Mouse (Mus musculus): ENCODE results near the gene Fcgr4.
"Not testable (repeated sequence)": the region's sequence is repeated elsewhere in the genome, so short reads cannot be mapped to it uniquely, and the experiment has no call there.

The Fcgr4 gene

DNA sequence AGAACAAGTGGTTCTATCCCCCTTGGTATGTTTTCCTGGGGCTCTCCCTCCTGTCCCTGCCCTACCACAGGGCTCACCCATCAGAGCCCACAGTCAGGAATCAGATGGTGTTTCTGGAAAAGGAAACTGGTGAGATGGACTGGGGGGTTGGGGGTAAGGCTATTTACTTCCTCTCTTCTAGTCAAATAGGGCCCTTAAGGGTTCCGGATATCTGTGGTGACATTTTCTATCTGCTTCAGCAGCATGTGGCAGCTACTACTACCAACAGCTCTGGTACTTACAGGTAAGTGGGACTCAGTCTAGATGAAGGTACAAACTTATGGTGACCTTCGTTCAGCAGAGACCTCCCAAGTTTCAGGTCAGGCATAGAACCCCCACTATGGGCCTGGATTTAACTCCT is at the start of gene Fcgr4:
Fcgr4 (plus strand) TSS at position 184 of the 400 bp plus-strand sequence.
- in situ Hi-C loops (cut with MboI, MseI) = no loop called here

GRCm38 (mm10) chr1:170972494-170972893 is 46.2 kb upstream of the Fcgr4 start:
- in situ Hi-C loops (cut with MboI, MseI) = no loop called here

DNA sequence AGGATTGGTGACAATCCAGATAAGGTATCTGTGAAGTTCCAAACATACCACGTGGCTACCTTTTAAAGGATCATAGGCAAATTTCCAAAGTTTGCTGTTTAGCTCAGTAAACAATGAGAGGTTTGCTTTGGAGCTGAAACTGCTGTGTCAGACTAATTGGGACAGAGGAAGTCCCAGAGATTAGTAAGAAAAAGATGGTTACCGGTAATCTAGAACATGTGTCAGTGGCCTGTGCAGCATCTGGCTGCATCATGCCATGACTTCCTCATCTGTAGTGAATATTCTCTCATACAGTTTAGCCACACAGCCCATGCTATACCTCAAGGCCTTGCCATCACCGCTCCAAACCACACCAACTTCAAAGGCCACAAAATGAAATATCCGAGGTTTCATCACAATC is 45.8 kb upstream of the Fcgr4 start:
- in situ Hi-C loops (cut with MboI, MseI) = no loop called here

- in situ Hi-C loops (cut with MboI, MseI) = no loop called here
Observed at GRCm38 (mm10) chr1:170974171-170974570, 44.5 kb upstream of the Fcgr4 start.

- in situ Hi-C loops (cut with MboI, MseI) = no loop called here
Observed at GRCm38 (mm10) chr1:170974736-170975135, 44.0 kb upstream of the Fcgr4 start.

GRCm38 (mm10) chr1:170975350-170975749 is 43.4 kb upstream of the Fcgr4 start:
- in situ Hi-C loops (cut with MboI, MseI) = not testable (repeated sequence)

- in situ Hi-C loops (cut with MboI, MseI) = no loop called here
Observed at GRCm38 (mm10) chr1:170975751-170976161, 43.0 kb upstream of the Fcgr4 start.

GRCm38 (mm10) chr1:170976447-170976846 is 42.3 kb upstream of the Fcgr4 start, which contains the start of gene Fcgr2b:
TSS of gene Fcgr2b (minus strand) at chr1:170976547.
- in situ Hi-C loops (cut with MboI, MseI) = no loop called here

DNA sequence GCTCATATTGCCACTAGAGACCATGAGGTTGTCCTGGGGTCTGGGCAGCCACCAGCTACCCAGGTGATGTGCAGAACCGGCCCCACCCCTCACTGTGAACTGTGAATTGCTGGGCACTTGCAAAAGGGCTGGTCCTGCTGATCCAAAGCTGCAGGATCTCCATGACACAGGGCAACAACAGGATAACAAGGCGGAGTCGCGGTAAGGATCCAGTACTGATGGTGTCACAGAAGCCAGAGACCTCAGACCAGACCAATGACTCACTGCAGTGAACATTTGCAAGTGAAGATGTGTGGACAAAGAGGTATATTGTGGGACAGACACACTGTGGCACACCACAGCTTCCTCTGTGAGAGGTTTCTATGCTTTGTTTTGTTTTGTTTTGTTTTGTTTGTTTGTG is 40.1 kb upstream of the Fcgr4 start:
- in situ Hi-C loops (cut with MboI, MseI) = no loop called here

- in situ Hi-C loops (cut with MboI, MseI) = not testable (repeated sequence)
Observed at GRCm38 (mm10) chr1:170981679-170982078, 37.0 kb upstream of the Fcgr4 start.

GRCm38 (mm10) chr1:170982301-170982700 is 36.4 kb upstream of the Fcgr4 start:
- in situ Hi-C loops (cut with MboI, MseI) = no loop called here

- in situ Hi-C loops (cut with MboI, MseI) = no loop called here
Observed at GRCm38 (mm10) chr1:170983066-170983465, 35.7 kb upstream of the Fcgr4 start.

DNA sequence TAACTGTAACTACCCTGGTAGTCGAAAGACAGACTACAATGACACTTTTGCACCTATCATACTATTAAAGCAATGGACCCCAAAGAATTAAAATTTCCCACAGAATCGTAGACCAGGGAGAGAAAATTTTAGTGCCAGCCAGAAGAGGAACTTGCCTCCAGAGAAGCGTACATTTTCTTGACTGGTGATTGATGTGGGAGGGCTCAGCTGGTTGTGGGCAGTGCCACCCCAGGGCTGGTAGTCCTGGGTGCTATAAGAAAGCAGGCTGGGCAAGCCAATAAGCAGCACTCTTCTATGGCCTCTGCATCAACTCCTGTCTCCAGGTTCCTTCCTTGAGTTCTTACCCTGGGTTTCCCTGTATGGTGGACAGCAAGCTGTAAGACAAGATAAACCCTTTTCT is 33.6 kb upstream of the Fcgr4 start:
- in situ Hi-C loops (cut with MboI, MseI) = no loop called here

DNA sequence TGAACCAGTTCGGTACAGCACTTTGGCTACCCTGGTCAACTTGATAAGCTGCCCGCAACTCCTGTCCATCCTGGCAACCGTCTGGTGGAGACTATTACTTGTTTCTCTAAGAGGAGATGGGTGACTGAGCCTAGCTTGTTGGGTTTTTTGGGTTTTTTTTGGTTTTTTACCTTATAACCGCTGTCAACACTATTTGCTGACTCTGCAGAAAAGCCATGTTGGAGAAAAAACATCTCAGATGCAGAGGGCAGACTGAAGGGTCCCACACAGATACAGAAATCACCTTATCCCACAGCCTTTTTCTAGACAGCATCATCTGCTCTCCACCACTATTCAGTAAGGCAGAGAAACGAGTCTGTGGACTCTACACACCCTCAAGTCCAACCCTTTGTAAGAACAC is 32.9 kb upstream of the Fcgr4 start:
- in situ Hi-C loops (cut with MboI, MseI) = no loop called here

DNA sequence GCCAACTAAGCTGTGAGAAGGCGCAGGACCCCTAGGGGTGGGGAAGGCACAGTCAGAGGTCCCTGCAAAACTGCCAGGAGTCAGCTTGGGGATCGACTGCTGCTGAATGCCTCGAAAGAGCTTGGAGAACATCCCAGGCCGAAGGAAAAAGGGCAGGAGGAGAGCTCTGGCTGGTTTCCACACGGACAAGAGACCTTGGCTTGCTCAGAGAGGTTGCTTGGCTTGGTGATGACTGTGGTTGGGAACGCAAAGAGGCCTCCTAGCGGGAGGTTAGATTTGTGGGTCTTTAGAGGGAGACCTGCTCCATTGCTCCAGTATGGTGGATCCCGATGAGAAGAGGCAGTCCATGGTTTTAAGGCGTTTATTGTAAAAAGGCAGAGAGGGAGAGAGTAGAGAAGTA is 29.1 kb upstream of the Fcgr4 start:
- in situ Hi-C loops (cut with MboI, MseI) = loop anchor here in 1 of 2 experiments (5.0 kb wide), 1 partner anchor 92 kb away; no protein-coding TSS in a partner anchor

GRCm38 (mm10) chr1:170992550-170992949 is 26.2 kb upstream of the Fcgr4 start:
- in situ Hi-C loops (cut with MboI, MseI) = loop anchor here in 1 of 2 experiments (5.0 kb wide), 1 partner anchor 95 kb away; no protein-coding TSS in a partner anchor

DNA sequence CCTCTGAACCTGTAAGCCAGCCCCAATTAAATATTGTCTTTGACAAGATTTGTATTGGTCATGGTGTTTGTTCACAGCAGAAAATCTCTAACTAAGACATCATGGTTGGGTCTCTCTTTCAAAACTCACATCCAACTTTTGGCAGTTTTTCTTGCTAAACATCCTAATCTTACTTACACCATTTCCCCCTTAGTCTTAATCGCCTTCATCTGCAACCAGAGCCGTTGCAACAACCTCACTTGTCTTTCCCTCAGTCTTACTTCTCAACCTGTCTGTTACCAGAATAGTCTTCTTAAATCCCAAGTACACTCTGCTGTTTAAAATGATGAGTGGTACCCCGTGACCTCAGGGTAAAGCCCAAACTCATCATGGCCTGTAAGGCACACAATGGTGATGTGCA is 22.7 kb upstream of the Fcgr4 start:
- in situ Hi-C loops (cut with MboI, MseI) = loop anchor here in 1 of 2 experiments (5.0 kb wide), 1 partner anchor 94 kb away; no protein-coding TSS in a partner anchor

- in situ Hi-C loops (cut with MboI, MseI) = loop anchor here in 1 of 2 experiments (5.0 kb wide), 1 partner anchor 94 kb away; no protein-coding TSS in a partner anchor
Observed at GRCm38 (mm10) chr1:170996753-170997152, 22.0 kb upstream of the Fcgr4 start.

GRCm38 (mm10) chr1:170997756-170998655 is 20.7 kb upstream of the Fcgr4 start:
- in situ Hi-C loops (cut with MboI, MseI) = loop anchor here in 1 of 2 experiments (5.0 kb wide), 1 partner anchor 96 kb away; no protein-coding TSS in a partner anchor

DNA sequence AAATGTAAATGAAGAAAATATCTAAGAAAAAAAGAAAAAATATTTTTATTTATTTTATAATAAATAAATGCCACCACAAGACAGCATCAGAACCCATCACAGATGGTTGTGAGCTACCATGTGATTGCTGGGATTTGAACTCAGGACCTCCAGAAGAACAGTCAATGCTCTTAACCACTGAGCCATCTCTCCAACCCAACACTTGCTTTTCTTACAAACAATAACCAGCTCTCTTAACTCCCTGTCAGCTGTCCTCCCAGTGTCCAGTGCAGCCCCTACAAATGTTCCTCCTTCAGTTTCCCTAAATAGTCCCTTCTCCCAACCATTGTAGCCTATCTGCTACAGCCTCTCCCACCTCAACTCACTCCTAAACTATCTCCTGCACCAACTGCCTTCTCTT is 18.9 kb upstream of the Fcgr4 start:
- in situ Hi-C loops (cut with MboI, MseI) = loop anchor here in 1 of 2 experiments (5.0 kb wide), 1 partner anchor 98 kb away; no protein-coding TSS in a partner anchor

DNA sequence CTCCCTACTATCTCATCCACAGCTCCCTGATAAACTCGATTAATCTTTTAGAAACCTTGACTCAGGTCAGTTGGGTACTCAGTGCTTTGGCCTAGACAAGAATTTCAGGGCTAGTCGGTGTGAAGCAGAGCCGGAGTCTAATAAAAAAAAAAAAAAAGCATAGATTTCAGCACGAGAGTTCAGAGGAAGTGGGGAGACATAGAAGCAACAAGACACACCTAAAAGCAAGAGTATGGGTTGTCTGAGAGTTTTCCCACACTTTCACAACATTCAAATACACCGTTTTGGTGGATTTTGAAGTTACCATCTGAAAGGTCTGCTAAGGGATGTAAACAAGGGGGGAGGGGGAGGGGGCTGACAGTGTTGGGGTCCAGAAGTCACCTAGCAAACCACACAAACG is 13.6 kb upstream of the Fcgr4 start:
- in situ Hi-C loops (cut with MboI, MseI) = no loop called here

- in situ Hi-C loops (cut with MboI, MseI) = no loop called here
Observed at GRCm38 (mm10) chr1:171005586-171005985, 13.1 kb upstream of the Fcgr4 start.

DNA sequence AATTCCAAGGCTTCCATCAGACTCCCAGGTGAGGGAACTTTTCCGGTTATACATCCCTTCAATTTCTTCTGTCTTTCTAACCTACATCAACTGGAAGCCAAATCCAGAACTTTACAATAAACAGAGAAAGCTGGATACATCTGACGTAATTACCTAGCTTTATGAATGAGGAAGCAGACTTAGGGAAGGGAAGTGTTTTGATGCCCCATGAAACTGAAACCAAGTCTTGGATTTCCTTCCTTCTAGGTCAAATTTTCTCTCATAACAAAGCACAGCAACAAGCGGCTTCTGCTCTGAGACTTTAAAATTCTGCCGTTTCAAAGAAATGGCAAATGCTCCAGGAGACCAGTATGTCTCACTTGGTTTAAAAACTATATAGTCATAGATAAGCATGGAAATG is 12.4 kb upstream of the Fcgr4 start:
- in situ Hi-C loops (cut with MboI, MseI) = no loop called here

Measured in T-helper 17 cell (primary cell).